28 mouse cellular contexts compared by ENCODE assay signal in genomic region chr12:119185441-119185840, GRCm38 (mm10). TPM values are rescaled to one million over a fixed set of nuclear protein-coding genes. Genes with fewer than 3 reads are reported as not detected.
"Had no signal": no experiment of that assay in that cellular context is flagged by ENCODE, and none has a peak within 500 bp of the region (broad histone marks: within the 10 kb centered on the region; RNA-seq: fewer than 3 reads in every experiment).

No protein-coding gene starts in this region.

- DNase-seq: gastrocnemius, postnatal 14 days; gastrocnemius, postnatal 36 days; heart, adult 11 months; heart, adult 2 months; heart, postnatal 14 days; heart, postnatal 36 days; kidney, adult 11 months; kidney, adult 2 months; kidney, adult 9 months; kidney, postnatal 10 days; kidney, postnatal 25 days; kidney, postnatal 4 days; left cerebral cortex, postnatal 4 days had no signal

- H3K9me3 ChIP-seq: heart, embryonic 13.5 days; heart, embryonic 15.5 days; hindbrain, embryonic 13.5 days; hindbrain, embryonic 15.5 days; kidney, embryonic 15.5 days; limb, embryonic 13.5 days; limb, embryonic 15.5 days; liver, embryonic 12.5 days had no signal

- H3K4me1 ChIP-seq: hindbrain, embryonic 13.5 days; hindbrain, embryonic 15.5 days; kidney, embryonic 15.5 days; liver, embryonic 12.5 days had no signal

- H3K9ac ChIP-seq: heart, embryonic 13.5 days; heart, embryonic 15.5 days; hindbrain, embryonic 13.5 days; hindbrain, embryonic 15.5 days; kidney, embryonic 15.5 days; limb, embryonic 13.5 days; limb, embryonic 15.5 days; liver, embryonic 12.5 days; liver, embryonic 14.5 days had no signal

- H3K36me3 ChIP-seq: heart, embryonic 15.5 days; kidney, embryonic 15.5 days; liver, embryonic 12.5 days had no signal

- H3K4me2 ChIP-seq: heart, embryonic 11.5 days; heart, embryonic 13.5 days; heart, embryonic 15.5 days; hindbrain, embryonic 13.5 days; hindbrain, embryonic 15.5 days; kidney, embryonic 15.5 days; limb, embryonic 13.5 days; limb, embryonic 15.5 days; liver, embryonic 12.5 days had no signal

- H3K27ac ChIP-seq: heart, adult 2 months; heart, embryonic 13.5 days; heart, embryonic 15.5 days; hindbrain, embryonic 13.5 days; hindbrain, embryonic 15.5 days; hindbrain, postnatal 0 days; kidney, embryonic 15.5 days; layer of hippocampus, adult 2 months; left cerebral cortex, adult 2 months; limb, embryonic 15.5 days; liver, embryonic 12.5 days; liver, embryonic 14.5 days had no signal

- H3K4me3 ChIP-seq: heart, adult 2 months; heart, embryonic 13.5 days; heart, embryonic 15.5 days; hindbrain, embryonic 13.5 days; hindbrain, embryonic 15.5 days; kidney, embryonic 15.5 days; layer of hippocampus, adult 2 months; left cerebral cortex, adult 2 months; limb, embryonic 13.5 days; limb, embryonic 15.5 days; liver, embryonic 12.5 days had no signal

- H3K27me3 ChIP-seq: heart, embryonic 13.5 days; heart, embryonic 15.5 days; hindbrain, embryonic 13.5 days; hindbrain, embryonic 15.5 days; kidney, embryonic 15.5 days; limb, embryonic 13.5 days; limb, embryonic 15.5 days; liver, embryonic 12.5 days had no signal

- ATAC-seq: hindbrain, postnatal 0 days; intestine, embryonic 16.5 days; liver, embryonic 12.5 days had no signal

RNA-seq across cellular contexts. Expression of gene Itgb8, which starts 53.2 kb away (rescaled TPM):
- total RNA-seq: hematopoietic stem cell, adult 5-6 weeks had no signal
